Mouse (Mus musculus) hindbrain, embryonic 12.5 days (tissue): ENCODE measurements around the gene Ttc21b. TPM values are rescaled to one million over a fixed set of nuclear protein-coding genes. Genes with fewer than 3 reads are reported as not detected.
"Not testable (repeated sequence)": the region's sequence is repeated elsewhere in the genome, so short reads cannot be mapped to it uniquely, and the experiment has no call there.

ENCODE experiments used
- ATAC-seq: fragments of 200-750 bp; cut with Nextera tagmentation; 2 replicates; pipeline ENCODE4 v1.8.0; 2017; ENCODE audit warnings: moderate TSS enrichment; ENCODE audit not compliant: low FRiP score
- H3K27ac ChIP-seq: fragments of 300-500 bp; sonication (generic); 2 replicates; pipeline ENCODE4 v1.5.1; 2016; ENCODE audit warnings: mild to moderate bottlenecking
- H3K27me3 ChIP-seq: fragments of 300-500 bp; sonication (generic); 2 replicates; pipeline ENCODE4 v1.6.1; 2016; ENCODE audit warnings: mild to moderate bottlenecking
- H3K36me3 ChIP-seq: fragments of 300-500 bp; sonication (generic); 2 replicates; pipeline ENCODE4 v1.6.1; 2016; ENCODE audit warnings: mild to moderate bottlenecking
- H3K4me1 ChIP-seq: fragments of 300-500 bp; sonication (generic); 2 replicates; pipeline ENCODE4 v1.6.1; 2016
- H3K4me2 ChIP-seq: fragments of 300-500 bp; sonication (generic); replicated peaks from 2 replicates; pipeline ENCODE4 v1.6.1; 2016; ENCODE audit warnings: mild to moderate bottlenecking
- H3K4me3 ChIP-seq: fragments of 300-500 bp; sonication (generic); 2 replicates; pipeline ENCODE4 v1.5.1; 2016; ENCODE audit warnings: mild to moderate bottlenecking
- H3K9ac ChIP-seq: fragments of 300-500 bp; sonication (generic); 2 replicates; pipeline ENCODE4 v1.6.1; 2016; ENCODE audit warnings: mild to moderate bottlenecking, moderate library complexity
- H3K9me3 ChIP-seq: fragments of 300-500 bp; sonication (generic); replicated peaks from 2 replicates; pipeline ENCODE4 v1.6.1; 2016; ENCODE audit warnings: mild to moderate bottlenecking
- WGBS: fragments of 180-500 bp; shearing (Covaris S2); methylation state at CpG from one replicate; pipeline ENCODE4 v1.1.7; 2016; 5-methylcytosine and 5-hydroxymethylcytosine counted together
- polyA plus RNA-seq: library from polyadenylated mRNA; unstranded; fragments of >200 nt; fragmentation: Nextera tagmentation; extraction: Ambion mirVana; gene quantifications from 2 replicates; pipeline ENCODE4 v1.2.1, GENCODE M21; 2016

Gene Ttc21b
- polyA plus RNA-seq, 1 experiment from 2014 or later, result 16.5 TPM

- not testable (repeated sequence) for H3K4me2 ChIP-seq, H3K36me3 ChIP-seq, H3K9me3 ChIP-seq, H3K27me3 ChIP-seq, H3K4me3 ChIP-seq, H3K27ac ChIP-seq, H3K9ac ChIP-seq, H3K4me1 ChIP-seq, ATAC-seq
- 99% methylated on average over 12 of the region's 12 CpGs for WGBS
Observed at GRCm38 (mm10) chr2:66189197-66189596, 67.2 kb downstream of the Ttc21b start.

- ATAC-seq, result no peak
- no peak overlapping the region for H3K4me3 ChIP-seq
- peaks cover 10% of the 10 kb centered on the region; the same call in 1 of the 2 replicates for H3K36me3 ChIP-seq
- H3K4me2 ChIP-seq, result no peak overlapping the region
- no peaks in the 10 kb centered on the region for H3K4me1 ChIP-seq
- no peaks in the 10 kb centered on the region for H3K27me3 ChIP-seq
- 81% methylated on average over 6 of the region's 6 CpGs for WGBS
- no peaks in the 10 kb centered on the region for H3K9me3 ChIP-seq
- no peak overlapping the region for H3K9ac ChIP-seq
- H3K27ac ChIP-seq, result no peak overlapping the region
Observed at GRCm38 (mm10) chr2:66187520-66187919, 68.9 kb downstream of the Ttc21b start.

GRCm38 (mm10) chr2:66184431-66185164, 71.8 kb downstream of the Ttc21b start:
- Histone ChIP-seq H3K4me3 (no peak overlapping the region), H3K4me1 (peaks cover 6% of the 10 kb centered on the region), H3K9ac (no peak overlapping the region), H3K27me3 (no peaks in the 10 kb centered on the region), H3K27ac (no peak overlapping the region), H3K4me2 (no peak overlapping the region), H3K9me3 (no peaks in the 10 kb centered on the region), H3K36me3 (peaks cover 5% of the 10 kb centered on the region; the same call in 1 of the 2 replicates)
- ATAC-seq, result no peak
- WGBS, result 83% methylated on average over 7 of the region's 7 CpGs

DNA sequence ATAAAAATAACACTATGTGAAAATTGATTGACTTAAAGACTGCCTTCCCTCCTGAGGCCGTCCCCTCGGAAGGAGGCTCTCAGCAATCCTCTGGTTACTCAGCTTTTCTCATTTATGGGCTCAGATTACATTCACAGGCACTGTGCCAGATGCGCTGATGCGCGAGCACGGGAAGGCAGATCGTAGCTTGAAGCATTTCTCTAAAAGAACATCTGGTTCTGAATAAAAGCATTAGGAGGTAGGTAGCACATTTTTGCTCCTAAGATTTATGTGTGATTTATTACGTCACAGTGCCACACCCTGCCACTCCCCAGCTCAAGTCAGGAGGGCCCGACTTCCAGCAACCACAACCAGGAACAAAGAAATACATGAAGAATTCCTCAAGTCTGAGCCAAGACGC, 76.1 kb downstream of the Ttc21b start:
- no peaks in the 10 kb centered on the region for H3K9me3 ChIP-seq
- peak overlapping the region; percentile 3; the same call in 1 of the 2 replicates for H3K27ac ChIP-seq
- H3K4me3 ChIP-seq, result no peak overlapping the region
- H3K27me3 ChIP-seq, result no peaks in the 10 kb centered on the region
- no peak for ATAC-seq
- H3K4me2 ChIP-seq, result no peak overlapping the region
- H3K36me3 ChIP-seq, result no peaks in the 10 kb centered on the region
- H3K9ac ChIP-seq, result no peak overlapping the region
- H3K4me1 ChIP-seq, result peaks cover 26% of the 10 kb centered on the region
- 32% methylated on average over 10 of the region's 10 CpGs for WGBS

- Histone ChIP-seq H3K27ac (0 out of 2 replicates have a peak overlapping the region, but pooled peaks have one; percentile 30), H3K27me3 (no peaks in the 10 kb centered on the region), H3K9ac (no peak overlapping the region), H3K4me1 (peaks cover 26% of the 10 kb centered on the region), H3K36me3 (no peaks in the 10 kb centered on the region), H3K4me3 (no peak overlapping the region), H3K4me2 (0 out of 2 replicates have a peak overlapping the region, but pooled peaks have one; percentile 8), H3K9me3 (no peaks in the 10 kb centered on the region)
- no peak for ATAC-seq
- WGBS, result 37% methylated on average over 10 of the region's 10 CpGs
Observed at GRCm38 (mm10) chr2:66179782-66180181, 76.6 kb downstream of the Ttc21b start.

- H3K27ac ChIP-seq, result peak overlapping the region; percentile 69
- H3K36me3 ChIP-seq, result no peaks in the 10 kb centered on the region
- no peaks in the 10 kb centered on the region for H3K9me3 ChIP-seq
- H3K9ac ChIP-seq, result no peak overlapping the region
- peaks cover 26% of the 10 kb centered on the region for H3K4me1 ChIP-seq
- WGBS, result 38% methylated on average over 5 of the region's 5 CpGs
- peak overlapping the region; percentile 30 for H3K4me2 ChIP-seq
- no peak overlapping the region for H3K4me3 ChIP-seq
- no peak; the same call in 1 of the 2 replicates for ATAC-seq
- H3K27me3 ChIP-seq, result no peaks in the 10 kb centered on the region
Observed at GRCm38 (mm10) chr2:66178848-66179215, 77.6 kb downstream of the Ttc21b start.

- ATAC-seq, result peak; percentile 85
- WGBS, result 26% methylated on average over 9 of the region's 9 CpGs
- H3K27ac ChIP-seq, result peak overlapping the region; percentile 69
- H3K9me3 ChIP-seq, result no peaks in the 10 kb centered on the region
- H3K4me3 ChIP-seq, result no peak overlapping the region
- H3K36me3 ChIP-seq, result no peaks in the 10 kb centered on the region
- H3K4me1 ChIP-seq, result peaks cover 27% of the 10 kb centered on the region
- H3K27me3 ChIP-seq, result no peaks in the 10 kb centered on the region
- peak overlapping the region; percentile 30 for H3K4me2 ChIP-seq
- no peak overlapping the region; the same call in 1 of the 2 replicates for H3K9ac ChIP-seq
Observed at GRCm38 (mm10) chr2:66177886-66178847, 78.2 kb downstream of the Ttc21b start.

- no peak for ATAC-seq
- Histone ChIP-seq H3K27ac (peak overlapping the region; percentile 35; the same call in 1 of the 2 replicates), H3K27me3 (no peaks in the 10 kb centered on the region), H3K4me1 (peaks cover 29% of the 10 kb centered on the region), H3K9ac (no peak overlapping the region), H3K4me2 (no peak overlapping the region), H3K4me3 (no peak overlapping the region), H3K36me3 (no peaks in the 10 kb centered on the region), H3K9me3 (no peaks in the 10 kb centered on the region)
- 59% methylated on average over 7 of the region's 7 CpGs for WGBS
Observed at GRCm38 (mm10) chr2:66177017-66177416, 79.4 kb downstream of the Ttc21b start.

DNA sequence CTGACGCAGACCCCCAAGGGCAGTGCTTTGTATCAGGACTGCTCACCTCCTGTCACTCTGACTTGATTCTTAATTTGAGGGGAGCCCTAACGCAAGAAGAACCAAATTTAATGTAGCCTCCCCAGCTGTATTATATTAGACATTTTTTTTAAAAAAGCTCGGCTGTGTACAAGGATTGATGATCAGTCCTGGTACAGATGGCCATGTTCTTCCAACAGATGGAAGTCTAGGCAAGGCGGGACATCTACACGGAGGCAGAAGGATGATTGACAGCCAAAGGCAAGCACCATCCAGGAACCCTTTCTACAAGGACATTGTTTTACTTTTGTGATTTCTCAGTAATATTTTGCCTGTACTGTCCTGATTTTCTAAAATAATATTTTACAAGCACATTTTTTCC, 83.3 kb downstream of the Ttc21b start:
- no peak overlapping the region for H3K27ac ChIP-seq
- no peaks in the 10 kb centered on the region for H3K27me3 ChIP-seq
- H3K4me3 ChIP-seq, result no peak overlapping the region
- peaks cover 12% of the 10 kb centered on the region for H3K4me1 ChIP-seq
- no peak overlapping the region for H3K4me2 ChIP-seq
- no peaks in the 10 kb centered on the region for H3K36me3 ChIP-seq
- ATAC-seq, result no peak
- no peak overlapping the region for H3K9ac ChIP-seq
- H3K9me3 ChIP-seq, result no peaks in the 10 kb centered on the region
- WGBS, result 59% methylated on average over 5 of the region's 5 CpGs

DNA sequence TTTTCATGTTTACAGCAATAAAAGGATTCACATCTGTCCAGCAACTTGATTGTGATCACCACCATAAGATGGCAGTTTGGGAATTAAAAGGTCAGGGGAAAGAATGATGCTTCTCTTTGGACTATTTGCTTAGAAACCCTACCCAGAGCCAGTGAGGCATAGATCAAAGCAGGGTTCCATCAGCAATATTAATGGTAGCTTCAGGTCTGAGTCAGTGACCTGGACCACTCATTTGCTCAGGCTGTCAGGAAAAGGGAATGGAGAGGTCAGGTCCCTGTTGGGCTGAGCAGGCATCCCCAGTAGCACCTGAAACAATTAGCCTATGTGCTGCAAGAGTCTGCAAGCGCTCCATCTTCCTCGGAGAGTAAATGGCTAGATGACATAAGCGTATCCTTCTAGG, 84.8 kb downstream of the Ttc21b start:
- no peaks in the 10 kb centered on the region for H3K36me3 ChIP-seq
- ATAC-seq, result no peak
- no peak overlapping the region for H3K4me3 ChIP-seq
- no peak overlapping the region for H3K9ac ChIP-seq
- no peaks in the 10 kb centered on the region for H3K9me3 ChIP-seq
- no peak overlapping the region; the same call in 1 of the 2 replicates for H3K4me2 ChIP-seq
- H3K27ac ChIP-seq, result no peak overlapping the region
- H3K27me3 ChIP-seq, result no peaks in the 10 kb centered on the region
- H3K4me1 ChIP-seq, result peaks cover 3% of the 10 kb centered on the region; the same call in 1 of the 2 replicates
- WGBS, result 80% methylated on average over 3 of the region's 3 CpGs

GRCm38 (mm10) chr2:66170721-66171120, 85.7 kb downstream of the Ttc21b start:
- Histone ChIP-seq H3K4me2 (no peak overlapping the region), H3K27ac (no peak overlapping the region), H3K9ac (no peak overlapping the region), H3K36me3 (no peaks in the 10 kb centered on the region), H3K9me3 (no peaks in the 10 kb centered on the region), H3K4me1 (peaks cover 3% of the 10 kb centered on the region; the same call in 1 of the 2 replicates), H3K27me3 (no peaks in the 10 kb centered on the region), H3K4me3 (no peak overlapping the region)
- no peak for ATAC-seq
- WGBS, result 76% methylated on average over 11 of the region's 11 CpGs

DNA sequence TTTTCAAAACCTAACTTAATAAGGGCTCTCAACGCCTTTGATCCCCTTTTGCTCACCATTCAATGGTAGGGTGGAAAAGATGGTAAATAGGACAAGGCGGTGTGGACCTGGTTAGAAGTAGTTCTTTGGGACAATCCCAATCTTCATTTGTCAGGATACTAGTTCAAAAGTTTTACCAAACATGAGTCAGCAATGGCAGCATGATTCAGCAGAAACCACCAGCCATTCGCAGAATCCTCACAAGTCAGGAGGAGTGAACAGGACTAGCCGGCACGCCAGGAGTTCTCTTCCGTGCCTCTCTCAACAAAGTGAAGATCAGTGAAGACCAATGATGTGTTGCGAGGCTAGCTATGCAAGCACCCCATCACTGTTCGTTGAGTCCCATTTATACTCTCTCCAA, 91.4 kb downstream of the Ttc21b start:
- WGBS, result 98% methylated on average over 8 of the region's 8 CpGs
- H3K4me1 ChIP-seq, result no peaks in the 10 kb centered on the region
- H3K27ac ChIP-seq, result no peak overlapping the region
- H3K9me3 ChIP-seq, result no peaks in the 10 kb centered on the region
- no peak overlapping the region for H3K4me2 ChIP-seq
- H3K27me3 ChIP-seq, result no peaks in the 10 kb centered on the region
- ATAC-seq, result no peak
- H3K36me3 ChIP-seq, result no peaks in the 10 kb centered on the region
- H3K4me3 ChIP-seq, result no peak overlapping the region
- H3K9ac ChIP-seq, result no peak overlapping the region
